Mouse (Mus musculus): ENCODE measurements around the gene Tpmt.

Tpmt gene

DNA sequence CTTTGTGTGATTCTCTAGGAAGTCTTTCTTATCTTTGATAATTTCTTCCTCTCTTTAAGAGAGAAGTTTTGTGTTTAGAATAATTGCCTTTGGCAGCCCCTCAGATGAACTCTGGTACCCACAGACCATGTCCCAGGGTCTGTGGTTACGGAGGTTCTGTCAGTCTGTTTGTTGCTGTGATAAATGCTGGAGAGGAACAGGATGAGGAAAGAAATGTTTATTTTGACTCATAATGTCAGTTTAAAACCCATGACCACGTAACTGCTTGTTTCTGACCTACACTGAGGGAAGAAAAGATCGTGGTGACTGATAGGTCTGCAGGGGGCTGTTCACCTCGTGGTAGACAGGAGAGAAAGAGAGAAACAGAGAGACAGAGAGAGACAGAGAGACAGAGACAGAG, 68.6 kb downstream of the Tpmt start:
- no peak for DNase-seq (ENCODE audit: low spot score in 2 of 2)

- DNase-seq (ENCODE audit: low spot score in 2 of 2) = no peak
Observed at GRCm38 (mm10) chr13:46975031-46975551, 69.4 kb downstream of the Tpmt start.

All from urinary bladder, adult 18-20 months (tissue).